Mouse (Mus musculus): ENCODE data around the gene Itih3. TPM values are rescaled to one million over a fixed set of nuclear protein-coding genes. Genes with fewer than 3 reads are reported as not detected.

Gene Itih3
- total RNA-seq, 4 experiments from 2014 or later, result 0.38 to 1.0 (median 0.59) TPM

DNA sequence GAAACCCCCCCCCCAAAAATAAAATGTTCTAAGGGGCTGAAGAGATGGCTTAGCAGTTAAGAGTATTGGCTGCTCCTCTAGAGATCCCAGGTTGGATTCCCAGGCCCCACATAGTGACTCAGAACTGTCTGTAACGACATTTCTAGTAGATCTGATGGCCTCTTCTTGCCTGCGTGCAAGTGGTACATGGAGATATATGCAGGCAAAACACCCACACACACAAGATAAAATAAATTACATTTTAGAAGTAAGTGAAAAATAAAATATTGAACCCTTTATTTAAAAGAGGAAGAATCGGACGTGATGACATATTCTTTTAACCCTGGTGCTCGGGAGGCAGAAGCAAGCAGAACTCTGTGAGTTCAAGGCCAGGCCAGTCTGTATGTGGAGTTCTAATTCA, 20.9 kb downstream of the Itih3 start:
- DNase-seq, result no peak

DNA sequence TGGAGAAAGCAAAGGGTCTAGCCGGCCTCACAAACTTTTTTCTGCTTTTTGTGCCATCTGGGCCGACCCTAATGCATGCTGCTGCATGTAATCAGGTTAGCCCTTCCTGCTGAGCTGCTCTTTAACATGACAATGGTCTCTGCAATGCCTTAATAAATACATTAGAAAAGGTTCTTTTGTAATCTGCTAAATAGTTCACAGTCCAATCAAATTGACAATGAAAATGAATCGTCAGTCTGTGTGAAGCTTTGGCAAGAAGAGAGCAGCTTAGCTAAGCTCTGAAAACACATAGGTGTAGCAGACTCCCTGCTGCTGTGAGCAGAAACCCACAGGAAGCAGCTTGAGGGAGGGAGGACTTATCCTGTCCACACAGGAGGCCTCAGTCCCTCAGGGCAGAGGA, 23.6 kb downstream of the Itih3 start:
- no peak for DNase-seq

DNA sequence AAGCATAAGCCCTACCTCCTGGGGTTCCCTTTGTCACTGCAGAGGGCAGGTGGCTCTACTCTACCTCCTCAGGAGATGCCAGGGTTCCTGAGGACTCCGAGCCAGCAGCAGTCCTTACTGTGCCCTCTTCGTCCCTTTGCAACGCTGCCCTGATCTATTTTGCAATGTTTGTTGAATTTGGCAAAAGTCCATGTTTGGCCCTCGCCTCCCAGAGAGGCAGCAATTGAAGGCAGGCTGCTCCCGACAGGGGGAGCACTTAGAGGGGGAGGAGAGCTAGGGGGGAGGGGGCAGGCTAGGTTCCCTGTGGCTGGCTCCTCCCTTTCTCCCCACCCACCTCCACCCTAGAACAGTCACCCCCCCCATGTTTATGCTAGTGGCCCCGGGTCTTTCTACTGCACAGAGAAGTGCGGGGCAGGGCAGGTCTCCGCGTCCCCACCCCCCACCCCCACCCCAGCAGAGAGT, 35.3 kb downstream of the Itih3 start:
- DNase-seq, result peak; percentile 60

DNA sequence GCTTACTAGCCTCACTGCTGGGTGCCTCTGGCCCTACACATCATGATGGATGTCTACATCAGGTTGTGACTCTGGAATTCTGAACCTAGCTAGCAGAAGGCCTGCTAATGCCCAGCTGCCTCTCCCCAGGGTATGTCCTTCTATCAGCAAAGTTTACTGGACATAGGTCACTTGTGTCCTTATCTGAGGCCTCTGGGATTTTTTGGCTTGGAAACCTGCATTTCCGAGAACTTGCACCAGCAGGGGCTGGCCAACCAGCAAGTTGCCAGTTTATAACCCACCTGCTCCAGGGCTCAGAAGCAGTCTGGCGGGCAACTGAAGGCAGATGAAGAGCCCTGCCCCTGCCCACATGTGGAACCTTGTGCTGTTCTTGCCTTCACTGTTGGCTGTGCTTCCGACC, 37.4 kb downstream of the Itih3 start, which contains the start of gene Itih4:
Gene Itih4 (plus strand): TSS at position 273 of the 400 bp plus-strand sequence.
- no peak for DNase-seq

DNA sequence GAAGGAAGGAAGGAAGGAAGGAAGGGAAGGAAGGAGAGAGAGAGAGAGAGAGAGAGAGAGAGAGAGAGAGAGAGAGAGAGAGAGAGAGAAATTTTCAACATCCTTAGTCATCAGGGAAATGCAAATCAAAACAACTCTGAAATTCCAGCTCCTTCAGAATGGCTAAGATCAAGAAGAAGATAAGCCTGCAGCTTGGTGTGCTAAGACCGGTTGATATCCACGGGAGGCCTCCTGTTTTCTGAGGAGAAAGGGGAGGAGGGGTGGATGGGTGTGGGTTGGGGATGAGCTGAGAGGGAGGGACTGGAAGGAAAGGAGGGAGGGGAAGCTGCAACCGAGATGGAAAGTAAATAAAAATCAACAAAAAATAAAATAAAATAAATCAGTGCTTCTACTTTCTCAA, 38.3 kb downstream of the Itih3 start:
- DNase-seq, result no peak

DNA sequence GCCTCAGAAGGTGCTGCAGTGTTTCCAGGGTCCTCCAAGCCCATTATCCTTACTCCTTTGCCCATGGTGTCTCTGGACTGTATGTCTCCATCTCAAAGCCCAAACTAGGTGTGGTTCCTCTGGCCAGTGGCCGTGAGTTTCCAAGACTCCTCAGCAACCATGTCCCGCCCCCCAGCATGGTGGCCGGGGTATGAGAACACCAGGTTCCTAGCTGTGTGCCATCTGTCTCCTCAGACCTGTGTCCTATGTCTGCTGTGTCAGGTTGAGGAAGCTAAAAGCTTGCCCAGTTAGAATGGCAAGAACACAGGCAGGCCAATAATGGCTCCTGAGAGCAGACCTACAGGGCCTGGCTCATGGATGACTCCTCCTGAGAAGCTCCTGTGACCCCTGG, 41.8 kb downstream of the Itih3 start:
- DNase-seq, result no peak

DNA sequence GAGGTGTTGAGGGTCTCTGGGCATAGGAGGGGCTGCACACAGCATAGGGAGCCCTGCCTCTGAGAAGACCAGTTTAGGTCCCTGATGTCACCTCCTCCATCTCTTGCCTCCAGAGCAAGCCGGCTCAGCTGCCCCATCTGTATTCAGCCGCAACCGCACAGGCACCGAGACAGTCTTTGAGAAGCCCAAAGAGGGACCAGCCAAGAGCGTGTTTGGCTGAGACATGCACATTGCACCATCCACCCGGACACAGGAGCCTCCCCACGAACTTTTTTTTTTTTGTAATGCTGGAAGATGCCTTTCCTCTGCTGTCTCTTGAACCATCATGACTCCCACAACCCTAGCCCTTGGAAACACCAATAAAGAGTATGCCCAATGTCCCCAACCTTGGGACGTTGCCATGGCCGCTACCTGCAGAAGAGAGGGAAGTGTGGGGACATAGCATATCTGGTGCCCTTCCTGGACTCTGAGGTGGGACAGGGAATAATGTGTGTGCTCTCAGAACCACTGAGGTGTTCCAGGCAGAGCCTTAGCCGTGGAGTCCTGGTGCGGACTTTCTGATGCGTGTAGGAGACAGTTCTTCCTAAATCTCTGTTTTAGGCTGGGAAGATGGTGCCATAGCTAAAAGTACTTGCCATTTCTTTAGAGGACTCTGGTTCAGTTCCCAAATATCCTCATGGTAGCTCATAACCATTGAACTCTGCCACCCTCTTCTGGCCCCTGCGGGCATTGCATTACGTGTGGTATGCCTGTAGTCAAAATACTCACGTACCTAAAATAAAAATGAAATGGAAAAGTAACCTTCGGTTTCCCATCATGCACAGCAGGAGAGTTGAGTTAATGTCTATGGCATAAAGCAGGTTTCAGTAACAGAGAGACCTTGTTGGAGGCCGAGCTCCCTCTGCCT, 42.5 kb downstream of the Itih3 start:
- no peak for DNase-seq

DNA sequence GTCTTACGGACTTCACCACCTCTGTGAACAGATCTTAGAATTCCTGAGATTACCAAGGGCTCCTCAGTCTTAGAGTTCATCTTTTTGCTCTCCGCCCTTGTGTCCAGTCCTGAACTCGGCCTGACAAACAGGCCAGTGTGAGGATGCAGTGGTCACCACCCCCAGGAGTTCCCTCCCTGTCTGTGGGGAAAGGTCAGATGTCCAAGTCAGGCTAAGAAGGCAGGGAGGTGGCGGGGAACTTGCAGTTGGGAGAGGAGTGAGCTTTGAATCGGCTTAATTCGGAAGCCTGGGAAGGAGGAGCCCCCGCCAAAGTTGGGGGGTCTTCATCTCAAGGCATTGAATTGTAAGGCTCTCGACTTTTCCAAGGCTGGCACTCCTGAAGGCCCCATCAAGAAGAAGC, 43.3 kb downstream of the Itih3 start:
- DNase-seq, result no peak

DNA sequence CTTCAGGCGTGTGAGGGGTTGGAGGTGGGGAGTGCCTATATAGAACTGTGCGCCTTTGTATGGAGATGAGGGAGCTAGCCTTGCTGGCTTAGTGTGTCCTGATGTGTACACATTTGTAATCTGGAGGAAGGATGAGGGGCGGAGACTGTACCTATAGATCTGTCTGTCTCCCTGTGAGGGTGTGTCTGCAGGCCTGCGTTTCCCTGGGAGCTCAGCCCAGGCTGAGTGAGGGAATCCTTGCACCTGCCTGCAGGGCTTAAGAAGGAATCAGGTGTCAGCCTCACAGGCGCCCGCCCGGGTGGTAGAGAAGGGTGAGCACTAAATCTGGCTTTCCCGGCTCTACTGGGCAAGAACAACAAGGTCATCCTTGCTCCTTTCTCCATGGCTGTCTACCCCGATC, 43.8 kb downstream of the Itih3 start:
- DNase-seq, result no peak

DNA sequence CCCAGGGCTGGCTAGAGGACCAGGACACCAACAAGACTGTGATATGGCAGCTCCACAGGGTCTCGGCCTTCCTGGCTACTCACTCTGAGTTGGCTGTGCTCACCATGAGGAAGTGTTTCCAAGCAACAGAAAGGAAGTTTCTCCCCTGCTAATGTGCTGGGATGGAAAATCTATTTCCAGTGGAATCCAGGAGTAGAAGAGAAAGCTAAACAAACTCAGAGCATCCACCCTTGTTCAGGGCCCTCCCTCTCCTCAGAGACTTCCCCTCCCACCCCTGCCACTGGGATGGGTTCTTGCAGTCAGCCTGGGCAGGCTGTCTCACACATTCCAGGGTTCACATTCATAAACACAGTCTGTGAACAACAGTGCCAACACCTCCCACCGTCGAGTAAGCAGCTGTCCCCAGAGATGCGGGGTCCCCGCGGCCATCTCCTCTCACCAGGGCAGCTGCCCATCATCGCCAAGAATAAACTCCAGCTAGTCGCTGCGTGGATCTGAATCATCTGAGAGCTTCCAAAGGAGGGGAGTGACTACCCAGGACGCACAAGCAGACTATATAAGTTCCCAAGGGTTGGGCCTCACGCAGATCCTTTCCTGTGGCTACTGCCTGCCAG, 44.5 kb downstream of the Itih3 start, which contains the start of gene Mustn1:
Gene Mustn1 (plus strand): TSS at position 243 of the 614 bp plus-strand sequence.
- DNase-seq, result no peak

DNA sequence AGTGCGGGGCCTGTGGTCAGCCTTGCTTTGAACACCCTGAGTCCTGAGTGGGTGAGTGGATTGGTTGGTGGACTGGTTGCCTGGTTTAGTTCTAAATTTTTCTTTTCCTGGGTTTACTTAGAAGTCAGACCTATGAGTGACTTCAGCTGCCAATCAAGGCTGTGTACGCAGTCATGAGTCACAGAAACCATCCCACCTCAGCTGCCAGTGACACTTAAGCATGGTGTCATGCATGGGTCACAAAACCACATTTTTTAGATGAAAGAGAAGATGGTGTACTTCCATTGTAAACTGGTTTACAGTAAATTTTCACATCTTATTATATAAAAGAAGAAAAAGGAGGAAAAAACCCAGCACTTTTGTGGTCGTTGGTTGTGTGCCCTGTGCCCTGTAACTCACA, 45.7 kb downstream of the Itih3 start:
- no peak for DNase-seq

DNA sequence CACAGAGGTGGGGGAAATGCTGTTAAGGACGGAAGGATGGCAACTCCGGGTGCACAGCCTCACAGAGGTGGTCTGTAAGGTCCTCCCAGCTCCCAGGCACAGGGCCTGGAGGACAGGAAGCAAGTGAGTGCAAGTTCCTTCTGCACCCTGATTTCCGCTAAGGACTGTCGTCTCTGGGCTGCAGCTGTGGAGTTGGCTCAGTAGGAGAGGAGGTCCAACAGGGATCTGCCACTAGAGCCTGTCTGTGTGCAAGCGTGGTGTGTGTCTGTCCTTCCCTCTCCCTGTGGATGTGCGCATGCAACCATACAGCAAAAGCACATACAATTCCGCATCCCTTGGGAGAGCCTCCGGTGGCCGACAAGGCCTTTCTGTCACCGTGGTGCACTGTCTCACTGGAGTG, 47.1 kb downstream of the Itih3 start:
- DNase-seq, result no peak

DNA sequence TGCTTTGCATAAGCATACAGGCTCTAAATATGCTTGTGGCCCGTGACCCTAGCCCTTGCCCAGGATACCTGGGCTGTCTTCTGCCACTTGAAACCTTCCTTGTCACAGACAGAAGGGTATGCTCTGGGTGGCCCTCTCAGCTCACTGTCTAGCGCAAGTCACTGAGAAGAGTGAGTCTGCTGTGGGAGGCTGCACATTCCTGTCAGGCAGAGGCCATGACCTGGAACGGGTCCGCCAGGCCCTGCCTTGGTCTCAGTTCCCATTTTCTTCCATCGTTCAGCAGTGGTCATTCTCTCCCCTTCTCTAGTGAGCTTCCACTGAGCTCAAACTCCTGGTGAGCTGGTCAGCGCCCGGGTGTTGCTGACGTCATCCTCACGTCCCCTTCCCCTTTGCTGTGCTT, 47.6 kb downstream of the Itih3 start:
- DNase-seq, result no peak

DNA sequence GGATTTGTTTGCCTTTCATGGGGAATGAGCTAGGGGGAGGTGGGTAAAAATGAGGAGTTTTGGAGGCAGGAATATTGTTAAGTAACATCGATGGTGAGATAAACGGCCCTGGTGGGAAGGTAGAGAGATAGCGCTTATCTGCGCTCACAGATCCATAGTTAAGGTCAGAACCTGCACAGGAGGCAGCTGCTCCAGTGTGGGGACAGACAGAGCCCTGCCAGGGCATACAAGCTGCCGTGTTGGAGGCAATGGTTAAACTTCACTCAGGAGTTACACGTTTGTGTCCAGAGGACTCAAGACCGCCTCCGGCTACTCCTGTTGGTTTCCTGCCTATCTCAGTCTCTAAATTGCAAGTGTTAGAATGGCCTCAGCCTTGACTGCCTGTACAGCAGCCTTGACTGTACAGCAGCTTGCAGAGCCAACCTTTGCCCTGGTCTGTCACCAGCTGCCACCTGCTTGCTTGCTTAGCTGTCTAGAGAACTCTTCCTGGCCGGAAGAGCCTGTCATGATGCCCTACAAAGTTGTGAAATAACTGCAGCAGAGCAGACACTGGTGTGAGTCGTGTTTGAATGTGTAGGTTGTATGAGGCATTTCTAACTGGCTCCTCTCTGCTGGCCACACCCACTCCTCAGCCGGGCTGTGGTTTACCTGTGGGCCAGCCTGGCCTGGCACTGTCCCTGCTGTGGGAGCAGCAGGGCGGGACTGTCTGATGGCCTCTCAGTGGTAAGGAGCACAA, 48.3 kb downstream of the Itih3 start:
- no peak for DNase-seq

DNA sequence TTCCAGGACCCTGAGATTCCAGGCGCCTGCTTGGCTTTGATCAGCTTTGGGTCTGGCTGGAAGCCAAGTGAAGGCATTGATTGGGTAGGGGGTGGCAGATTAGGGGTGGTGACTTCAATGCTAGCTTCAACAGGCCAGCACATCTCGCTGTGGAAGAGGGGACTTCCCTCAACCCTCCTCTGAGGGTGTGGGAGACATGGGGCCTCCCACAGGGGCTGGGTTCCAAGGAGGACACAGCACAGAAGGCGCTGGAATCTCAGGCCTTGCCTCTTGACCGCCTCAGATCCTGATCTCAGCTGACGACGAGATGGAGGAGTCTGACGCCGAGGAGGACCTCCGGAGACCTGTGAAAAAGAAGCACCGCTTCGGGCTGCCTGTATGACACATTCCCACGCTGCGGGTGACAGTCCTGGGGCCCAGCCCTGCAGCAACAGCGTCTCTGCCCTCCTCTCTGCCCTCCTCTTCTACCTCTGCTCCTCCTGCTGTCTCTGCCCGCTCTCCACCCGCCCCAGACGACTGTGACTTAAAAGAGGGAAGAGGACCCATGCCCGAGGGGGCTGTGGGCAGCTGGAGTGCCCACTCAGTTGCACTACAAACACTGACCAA, 49.4 kb downstream of the Itih3 start:
- no peak for DNase-seq

DNA sequence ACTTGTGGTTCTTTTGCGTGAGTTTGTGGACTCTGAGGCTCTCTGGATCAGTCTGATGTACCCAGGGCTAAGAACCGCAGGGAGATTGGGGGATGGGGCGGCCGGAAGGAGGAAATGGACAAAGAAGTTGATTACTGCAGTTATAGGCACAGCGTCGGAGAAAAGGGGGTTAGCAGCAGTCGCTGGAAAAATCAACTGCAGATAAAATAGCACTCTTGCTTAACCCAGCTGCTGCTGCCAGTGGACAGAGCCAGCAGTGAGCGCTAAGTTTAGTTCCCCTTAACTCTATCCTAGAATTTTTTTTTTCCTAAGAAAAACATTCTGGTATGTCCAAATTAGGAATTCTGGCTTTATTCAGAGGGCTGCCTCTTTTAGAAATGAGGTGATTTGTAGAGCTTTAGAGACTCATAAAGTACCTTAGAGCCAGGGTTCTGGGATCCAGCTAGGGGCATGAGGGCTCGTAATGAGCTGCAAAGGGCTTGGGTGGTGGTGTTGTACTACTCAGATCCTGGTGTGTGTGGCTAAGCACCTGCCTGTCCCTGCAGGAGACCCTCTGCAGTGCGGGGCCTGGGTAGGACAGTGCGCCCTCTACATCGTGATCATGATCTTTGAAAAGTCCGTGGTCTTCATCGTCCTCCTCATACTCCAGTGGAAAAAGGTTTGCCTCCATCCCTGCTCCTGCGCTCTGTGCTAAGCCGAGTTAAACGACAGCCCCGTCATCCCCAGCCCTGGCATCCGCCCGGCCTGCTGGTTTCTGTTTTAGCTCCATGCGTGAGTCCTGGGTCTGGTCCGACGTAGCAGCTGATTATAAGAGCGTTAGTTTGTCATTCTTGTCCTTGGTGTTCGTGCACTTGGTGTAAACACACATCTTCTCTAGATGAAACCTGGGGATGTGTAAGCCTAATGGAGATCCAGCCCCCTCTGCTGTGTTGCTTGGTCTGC, 53.1 kb downstream of the Itih3 start:
- DNase-seq, result no peak

DNA sequence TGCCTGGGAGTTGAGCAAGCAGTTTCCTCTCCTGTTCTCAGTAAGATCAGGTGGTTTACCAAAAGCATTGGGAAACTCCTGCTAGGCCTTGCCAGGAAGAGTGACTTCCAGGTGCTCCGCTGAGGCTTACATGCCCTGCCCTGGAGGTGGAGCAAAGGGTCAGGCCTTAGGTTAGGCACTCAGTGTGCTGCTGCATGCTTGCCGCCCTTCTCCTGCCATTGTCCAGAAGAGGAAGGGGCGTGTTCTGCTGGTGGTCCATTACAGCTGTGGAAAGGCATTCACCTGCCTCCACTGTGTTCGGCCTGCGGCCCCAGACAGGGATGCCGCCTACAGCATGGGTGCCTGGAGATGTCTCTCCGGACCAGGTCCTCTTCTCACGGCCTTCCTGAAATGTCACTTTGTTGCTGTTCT, 54.2 kb downstream of the Itih3 start:
- DNase-seq, result no peak

DNA sequence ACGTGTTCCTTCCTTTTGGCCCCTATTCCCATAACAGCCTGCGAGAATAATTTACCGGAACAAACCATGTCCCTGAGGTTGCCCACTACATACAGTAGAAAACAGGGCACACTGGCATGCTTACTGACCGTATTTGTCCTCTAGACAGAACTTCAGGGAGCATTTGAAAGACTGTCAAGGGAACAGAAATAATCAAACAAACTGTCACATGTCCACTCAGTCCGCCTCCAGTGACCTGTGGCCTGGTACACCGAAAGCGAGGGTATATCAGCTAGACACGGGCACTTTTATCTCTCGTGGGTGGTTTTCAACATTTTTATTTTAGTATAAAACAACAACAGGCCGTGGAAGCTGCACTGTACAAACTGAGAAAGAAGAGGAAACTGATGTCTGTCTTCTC, 54.7 kb downstream of the Itih3 start:
- no peak for DNase-seq

DNA sequence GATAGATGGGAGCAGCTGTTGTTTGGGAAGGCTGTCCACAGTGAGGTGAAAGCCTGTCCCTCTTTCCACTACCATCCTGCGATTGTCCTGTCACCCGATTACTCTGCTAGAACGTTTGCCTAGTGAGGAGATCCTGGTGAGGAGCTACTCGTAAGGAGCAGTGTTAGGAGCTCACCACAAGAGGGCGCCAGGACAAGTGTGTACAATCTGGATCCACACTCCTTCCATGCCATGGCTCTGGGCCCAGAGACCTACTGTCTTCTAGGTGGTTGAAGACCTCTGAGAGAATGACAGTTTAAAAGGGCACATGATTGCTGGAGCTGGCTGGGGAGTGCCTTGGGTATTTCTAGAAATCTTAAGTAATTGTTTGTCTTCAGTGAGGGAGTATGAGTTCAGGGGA, 56.5 kb downstream of the Itih3 start:
- peak; percentile 52 for DNase-seq

DNA sequence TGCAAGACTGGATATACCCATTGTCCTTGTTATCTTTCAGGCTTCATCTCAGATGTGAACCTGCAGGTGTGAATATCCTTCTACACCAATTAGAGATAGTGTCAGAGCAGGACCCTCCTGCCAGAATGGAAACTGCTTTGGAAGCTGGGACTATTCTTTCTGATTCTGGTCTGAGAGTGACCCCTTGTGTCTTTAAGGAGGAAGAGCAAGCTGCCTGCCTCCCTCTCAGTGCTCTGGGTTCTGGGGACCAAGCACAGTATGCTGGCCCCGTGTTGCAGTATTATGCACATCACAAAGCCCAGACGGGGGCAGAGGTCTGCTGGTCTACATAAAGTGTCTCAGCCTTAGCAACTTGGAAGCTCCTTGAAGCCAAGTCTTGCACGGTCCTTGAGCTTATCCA, 58.2 kb downstream of the Itih3 start:
- DNase-seq, result no peak

DNA sequence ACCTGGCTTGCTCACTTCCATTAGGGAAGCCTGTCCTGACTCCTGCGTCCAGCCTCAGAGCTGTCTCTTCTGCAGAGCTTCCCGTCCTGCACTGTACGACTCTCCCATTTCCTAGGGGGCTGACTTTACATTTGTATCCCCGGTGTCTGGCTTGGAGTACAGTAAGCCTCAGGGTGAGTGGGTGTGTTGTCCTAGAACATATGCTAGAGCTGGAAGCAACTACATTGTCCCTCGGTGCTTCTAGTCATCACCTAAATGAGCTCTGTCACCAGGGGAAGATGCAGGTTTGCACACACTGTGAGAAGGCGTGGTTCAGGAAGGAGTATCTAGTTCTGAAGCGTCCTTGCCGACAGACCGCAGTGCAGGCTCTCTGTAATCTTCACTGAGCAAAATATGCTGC, 61.2 kb downstream of the Itih3 start:
- no peak for DNase-seq
